Mouse (Mus musculus) ES-Bruce4 (cell line): ENCODE data around the gene Spint5.

Experiments
- CTCF ChIP-seq: IDR thresholded peaks from one replicate; pipeline ENCODE4 v1.8.1; 2011; ENCODE audit warnings: low read depth, low read length
- EP300 ChIP-seq: IDR thresholded peaks from 2 replicates; pipeline ENCODE4 v1.6.1; 2011; ENCODE audit warnings: low read depth, low read length; ENCODE audit not compliant: insufficient read depth
- POLR2A ChIP-seq: IDR thresholded peaks from one replicate; pipeline ENCODE4 v1.8.1; 2011; ENCODE audit warnings: low read length; ENCODE audit not compliant: insufficient read depth

GRCm38 (mm10) chr2:164744987-164745386 is 29.9 kb downstream of the Spint5 start:
- TF ChIP-seq CTCF (no peak), EP300 (no peak), POLR2A (no peak)
